Mouse (Mus musculus) stomach, postnatal 0 days (tissue): ENCODE data around the gene H2afv. TPM values are rescaled to one million over a fixed set of nuclear protein-coding genes. Genes with fewer than 3 reads are reported as not detected.

Experiments
- ATAC-seq: fragments of 200-750 bp; cut with Nextera tagmentation; 2 replicates; pipeline ENCODE4 v1.8.0; 2017; ENCODE audit not compliant: low FRiP score, low TSS enrichment
- DNase-seq: peaks from one replicate; pipeline ENCODE4 v3.0.0-alpha.2; 2016; ENCODE audit warnings: low spot score
- H3K27ac ChIP-seq: fragments of 300-500 bp; sonication (generic); replicated peaks from 2 replicates; pipeline ENCODE4 v1.5.1; 2014; ENCODE audit warnings: mild to moderate bottlenecking, control low read depth
- H3K27me3 ChIP-seq: fragments of 300-500 bp; sonication (generic); 2 replicates; pipeline ENCODE4 v1.6.1; 2014; ENCODE audit warnings: low read length; ENCODE audit not compliant: control insufficient read depth, insufficient read depth
- H3K36me3 ChIP-seq: fragments of 300-500 bp; sonication (generic); 2 replicates; pipeline ENCODE4 v1.6.1; 2014; ENCODE audit warnings: low read length, mixed read lengths; ENCODE audit not compliant: control insufficient read depth, insufficient read depth
- H3K4me1 ChIP-seq: fragments of 300-500 bp; sonication (generic); replicated peaks from 2 replicates; pipeline ENCODE4 v1.6.1; 2014; ENCODE audit warnings: antibody characterized with exemption; ENCODE audit not compliant: control insufficient read depth, insufficient read depth
- H3K4me2 ChIP-seq: fragments of 300-500 bp; sonication (generic); replicated peaks from 2 replicates; pipeline ENCODE4 v1.6.1; 2014; ENCODE audit warnings: low read depth, mild to moderate bottlenecking, control low read depth, moderate library complexity
- H3K4me3 ChIP-seq: fragments of 300-500 bp; sonication (generic); 2 replicates; pipeline ENCODE4 v1.5.1; 2014; ENCODE audit warnings: low read depth, low read length, control low read depth
- H3K9ac ChIP-seq: fragments of 300-500 bp; sonication (generic); 2 replicates; pipeline ENCODE4 v1.6.1; 2014; ENCODE audit warnings: mild to moderate bottlenecking, low read length, control low read depth, mixed read lengths
- H3K9me3 ChIP-seq: fragments of 300-500 bp; sonication (generic); 2 replicates; pipeline ENCODE4 v1.6.1; 2016; ENCODE audit warnings: low read length; ENCODE audit not compliant: control insufficient read depth
- CTCF ChIP-seq: IDR thresholded peaks from 2 replicates; pipeline ENCODE4 v1.5.1; 2016; ENCODE audit warnings: antibody characterized with exemption, low read depth, mild to moderate bottlenecking, moderate library complexity
- EP300 ChIP-seq: optimal IDR thresholded peaks from 2 replicates; pipeline ENCODE3; 2016; ENCODE audit warnings: antibody characterized with exemption
- WGBS: fragments of 180-500 bp; shearing (Covaris S2); extraction: QIAGEN DNeasy Blood & Tissue Kit; methylation state at CpG from one replicate; pipeline ENCODE4 v1.1.7; 2014; 5-methylcytosine and 5-hydroxymethylcytosine counted together
- microRNA-seq: library from miRNA; unstranded; fragments of <30 nt; microRNA quantifications from one replicate; pipeline ENCODE4, GENCODE M21; 2016
- polyA plus RNA-seq: library from polyadenylated mRNA; unstranded; fragments of >200 nt; fragmentation: Nextera tagmentation; extraction: Ambion mirVana; gene quantifications from 2 replicates; pipeline ENCODE4 v1.2.1, GENCODE M21; 2015

The H2afv gene
- polyA plus RNA-seq, 1 experiment from 2014 or later = 198 TPM

- Histone ChIP-seq H3K9ac (peak within 1 kb of the TSS; percentile 89), H3K4me1 (no peaks in the 10 kb centered on the region; the same call in 1 of the 2 replicates), H3K4me2 (peak within 1 kb of the TSS; percentile 93), H3K9me3 (no peaks in the 10 kb centered on the region), H3K27ac (peak within 1 kb of the TSS; percentile 97), H3K4me3 (peak within 1 kb of the TSS; percentile 75), H3K27me3 (no peaks in the 10 kb centered on the region), H3K36me3 (no peaks in the 10 kb centered on the region)
- peak; percentile 98 for ATAC-seq
- DNase-seq = peak; percentile 96
- 7% methylated on average over 37 of the region's 60 CpGs for WGBS
- TF ChIP-seq CTCF (no peak), EP300 (no peak)
These were observed 55.4 kb downstream of the H2afv start, which contains the start of gene Zmiz2 for GRCm38 (mm10) chr11:6388726-6389413. Gene Zmiz2 (plus strand): TSS chr11:6389074.

GRCm38 (mm10) chr11:6388126-6388725, 56.0 kb downstream of the H2afv start:
- Histone ChIP-seq H3K27ac (peak overlapping the region; percentile 97), H3K4me3 (no peak overlapping the region), H3K9ac (peak overlapping the region; percentile 89), H3K4me2 (no peak overlapping the region), H3K27me3 (no peaks in the 10 kb centered on the region), H3K9me3 (no peaks in the 10 kb centered on the region), H3K4me1 (no peaks in the 10 kb centered on the region; the same call in 1 of the 2 replicates), H3K36me3 (no peaks in the 10 kb centered on the region)
- DNase-seq (no peak), ATAC-seq (no peak)
- no peak for TF ChIP-seq CTCF
- WGBS = 89% methylated on average over 6 of the region's 6 CpGs

DNA sequence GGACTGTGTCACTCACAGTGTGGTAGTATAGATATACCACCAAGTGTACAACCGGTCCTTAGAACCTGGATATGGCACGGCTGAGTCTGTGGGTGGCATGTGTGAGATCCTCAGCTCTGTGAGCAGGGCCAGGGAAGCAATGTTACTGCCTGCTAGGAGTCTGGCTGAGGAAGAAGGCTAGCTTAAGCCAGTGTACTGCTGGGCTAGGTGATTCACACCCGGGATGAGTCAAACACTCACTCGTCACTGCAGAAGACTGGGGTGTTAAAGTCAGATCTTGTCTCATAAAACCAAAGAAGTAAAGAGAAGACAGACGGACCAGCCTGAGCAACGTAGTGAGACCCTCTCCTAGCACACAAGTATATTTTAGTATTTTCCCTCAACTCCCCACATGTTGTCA, 63.3 kb downstream of the H2afv start:
- no peaks in the 10 kb centered on the region for H3K4me1 ChIP-seq
- no peaks in the 10 kb centered on the region for H3K27me3 ChIP-seq
- no peak for DNase-seq
- TF ChIP-seq EP300 = no peak
- TF ChIP-seq CTCF = no peak
- no peak overlapping the region for H3K27ac ChIP-seq
- H3K9ac ChIP-seq = no peak overlapping the region
- ATAC-seq = 0 out of 2 replicates have a peak, but pooled peaks have one; percentile 29
- no peak overlapping the region for H3K4me2 ChIP-seq
- H3K4me3 ChIP-seq = no peak overlapping the region
- no peaks in the 10 kb centered on the region for H3K36me3 ChIP-seq
- H3K9me3 ChIP-seq = no peaks in the 10 kb centered on the region
- 74% methylated on average over 6 of the region's 6 CpGs for WGBS

Small RNA genes lying within 50 kb of the gene (microRNA-seq; reads per million reads assigned to microRNA genes)
- not detected for gene Gm22123
- not detected for gene Mir7651

Other genes starting within 250 kb of the H2afv start
- gene A730071L15Rik, start 244.4 kb downstream of the H2afv start, polyA plus RNA-seq = 0.27 and 0.33 TPM in 2 replicates
- 22.1 and 23.3 TPM in 2 replicates for gene Nudcd3, start 244.0 kb downstream of the H2afv start, polyA plus RNA-seq
- 1.5 TPM in 2 replicates for gene Npc1l1, start 214.3 kb downstream of the H2afv start, polyA plus RNA-seq
- 50.3 and 54.7 TPM in 2 replicates for gene Ddx56, start 176.7 kb downstream of the H2afv start, polyA plus RNA-seq
- gene Tmed4, start 169.6 kb downstream of the H2afv start, polyA plus RNA-seq = 99.1 and 99.8 TPM in 2 replicates
- 82.3 and 99.8 TPM in 2 replicates for gene Ogdh, start 152.8 kb downstream of the H2afv start, polyA plus RNA-seq
- 7.1 and 8.7 TPM in 2 replicates for gene Zmiz2, start 55.4 kb downstream of the H2afv start, polyA plus RNA-seq
- 4,199 and 4,786 TPM in 2 replicates for gene Ppia, start 29.0 kb downstream of the H2afv start, polyA plus RNA-seq
- gene Purb, start 31.5 kb upstream of the H2afv start, polyA plus RNA-seq = 17.5 and 19.6 TPM in 2 replicates
- 0.77 and 0.85 TPM in 2 replicates for gene Myo1g, start 76.5 kb upstream of the H2afv start, polyA plus RNA-seq
- 45.7 and 45.9 TPM in 2 replicates for gene Ccm2, start 102.4 kb upstream of the H2afv start, polyA plus RNA-seq
- gene Nacad, start 161.6 kb upstream of the H2afv start, polyA plus RNA-seq = 7.3 and 7.4 TPM in 2 replicates
- 29.3 and 31.2 TPM in 2 replicates for gene Tbrg4, start 181.6 kb upstream of the H2afv start, polyA plus RNA-seq
- 2.6 and 5.3 TPM in 2 replicates for gene Wap, start 194.2 kb upstream of the H2afv start, polyA plus RNA-seq
- 11.6 and 12.8 TPM in 2 replicates for gene Ramp3, start 214.1 kb upstream of the H2afv start, polyA plus RNA-seq